Mouse (Mus musculus) fibroblast of lung, adult 2 months (primary cell): ENCODE results near the gene Slc22a5.
A peak's percentile ranks its signal among the peaks of the same experiment; 100 is the strongest.
"Not testable (repeated sequence)": the region's sequence is repeated elsewhere in the genome, so short reads cannot be mapped to it uniquely, and the experiment has no call there.

Experiments used
- DNase-seq: peaks from one replicate; pipeline ENCODE4 v3.0.0-alpha.2; 2011; ENCODE audit warnings: low read depth

The Slc22a5 gene

DNA sequence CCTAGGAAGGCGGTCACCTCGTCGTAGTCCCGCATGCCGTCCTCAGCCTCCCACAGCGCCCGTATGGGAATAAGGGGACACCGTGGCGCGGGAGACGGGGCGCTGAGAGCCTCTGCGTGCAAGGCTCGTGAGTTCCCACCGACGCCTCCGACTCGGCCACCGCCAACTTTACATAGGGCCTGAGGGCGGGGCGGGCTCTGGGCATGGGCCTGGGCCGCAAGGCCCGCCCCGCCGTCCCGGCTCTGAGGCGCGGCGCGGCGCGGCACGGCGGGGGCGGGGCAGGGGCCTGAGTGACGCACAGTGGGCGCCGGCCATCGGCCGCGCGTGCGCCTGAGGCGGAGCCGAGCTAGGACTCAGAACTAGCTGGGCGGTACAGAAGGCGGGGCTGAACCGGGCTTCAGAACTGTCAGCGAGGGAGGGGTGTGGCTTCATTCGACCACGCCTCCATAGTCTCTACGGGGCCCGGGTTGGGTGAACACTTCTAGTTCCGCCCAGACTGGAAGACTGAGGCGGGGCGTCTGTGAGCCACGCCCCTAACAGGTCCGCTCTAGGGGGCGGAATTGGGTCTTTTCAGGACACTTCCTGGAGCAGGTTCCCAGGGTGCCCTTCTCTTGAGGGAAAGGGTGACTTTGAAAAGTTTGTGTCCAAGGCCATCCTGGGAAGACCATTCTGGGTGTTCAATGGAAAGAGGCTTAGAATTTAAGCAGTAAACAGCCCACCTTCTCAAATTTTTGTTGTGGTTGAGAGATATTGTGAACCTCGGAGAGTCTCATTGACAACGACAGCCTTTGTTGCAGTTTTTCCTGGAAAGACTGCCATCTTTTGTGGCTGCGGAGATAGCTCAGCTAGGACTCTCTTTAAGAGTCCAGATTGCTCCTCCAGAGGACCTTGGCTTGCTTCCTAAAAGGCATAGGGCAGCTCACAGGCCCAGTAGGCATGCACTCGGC, at the start of gene Slc22a5:
Gene Slc22a5, minus strand, starts transcription at position 156 of the 947 bp plus-strand sequence.
- DNase-seq: peak; percentile 96

GRCm38 (mm10) chr11:53931944-53932318, 40.5 kb upstream of the Slc22a5 start:
- DNase-seq: not testable (repeated sequence)

GRCm38 (mm10) chr11:53931091-53931943, 39.9 kb upstream of the Slc22a5 start:
- no peak for DNase-seq

DNA sequence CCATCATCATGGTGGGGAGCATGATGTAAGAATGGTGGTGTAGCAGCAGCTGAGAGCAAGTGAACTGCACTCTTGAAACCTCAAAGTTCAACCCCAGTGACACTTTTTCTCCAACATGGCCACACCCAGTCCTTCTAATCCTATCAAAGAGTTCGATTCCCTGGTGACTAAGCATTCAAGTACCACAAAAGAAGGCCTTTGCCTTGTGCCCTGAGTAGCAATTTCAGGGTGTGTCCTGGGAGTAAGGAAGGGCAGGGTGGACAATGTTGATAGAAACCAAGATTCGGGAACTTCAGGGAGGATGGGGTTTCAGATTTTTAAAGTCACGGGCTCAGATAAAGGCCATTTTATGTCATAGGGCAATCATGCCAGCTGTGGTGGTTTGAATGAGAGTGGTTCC, 38.3 kb upstream of the Slc22a5 start:
- DNase-seq: no peak

- DNase-seq: no peak
Observed at GRCm38 (mm10) chr11:53928585-53928984, 37.1 kb upstream of the Slc22a5 start.

GRCm38 (mm10) chr11:53926303-53926702, 34.8 kb upstream of the Slc22a5 start:
- DNase-seq: no peak

- no peak for DNase-seq
Observed at GRCm38 (mm10) chr11:53918851-53919250, 27.4 kb upstream of the Slc22a5 start.

DNA sequence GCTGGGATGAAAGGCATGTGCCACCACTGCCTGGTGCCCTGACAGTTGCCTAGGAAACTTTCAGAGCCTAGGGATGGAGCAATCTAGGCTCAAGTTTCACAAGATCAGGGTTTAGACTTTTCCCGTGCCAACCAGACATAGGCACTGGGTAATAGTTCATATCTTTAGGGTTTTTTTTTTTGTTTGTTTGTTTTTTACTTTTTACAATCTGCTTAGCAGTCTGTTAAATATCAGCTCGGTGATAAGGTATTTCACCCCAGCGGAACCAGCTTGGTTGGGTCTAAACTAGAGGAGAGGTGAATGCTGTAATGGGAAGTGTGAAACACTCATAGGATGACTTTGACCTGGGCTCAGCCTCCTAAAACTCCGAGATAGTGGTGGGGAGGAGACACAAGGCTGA, 19.6 kb upstream of the Slc22a5 start:
- no peak for DNase-seq

- DNase-seq: no peak
Observed at GRCm38 (mm10) chr11:53908686-53909085, 17.2 kb upstream of the Slc22a5 start.

GRCm38 (mm10) chr11:53904534-53904925, 13.1 kb upstream of the Slc22a5 start:
- no peak for DNase-seq

GRCm38 (mm10) chr11:53903781-53904533, 12.5 kb upstream of the Slc22a5 start:
- no peak for DNase-seq

- no peak for DNase-seq
Observed at GRCm38 (mm10) chr11:53902741-53903140, 11.3 kb upstream of the Slc22a5 start.

DNA sequence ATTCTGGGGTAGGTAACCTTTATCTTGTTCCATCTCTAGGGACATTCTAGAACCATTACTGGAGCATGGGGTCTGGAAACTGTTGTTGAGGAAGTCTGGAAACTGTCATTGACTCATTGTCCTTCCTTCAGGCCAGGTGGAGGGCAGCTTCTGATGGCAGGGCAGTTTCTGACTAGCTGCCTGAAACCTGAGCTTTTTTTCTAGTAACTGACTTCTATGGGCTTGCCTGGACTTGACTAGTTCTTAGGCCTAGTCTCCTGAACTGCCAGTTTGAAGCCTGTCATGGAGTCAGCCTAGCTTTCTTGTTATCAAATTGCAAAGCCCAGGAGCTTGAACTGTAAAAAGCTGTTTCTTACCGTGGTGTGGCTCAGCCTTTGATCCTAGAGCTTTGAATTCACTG, 9.5 kb upstream of the Slc22a5 start:
- DNase-seq: no peak

- no peak for DNase-seq
Observed at GRCm38 (mm10) chr11:53899981-53900380, 8.5 kb upstream of the Slc22a5 start.

DNA sequence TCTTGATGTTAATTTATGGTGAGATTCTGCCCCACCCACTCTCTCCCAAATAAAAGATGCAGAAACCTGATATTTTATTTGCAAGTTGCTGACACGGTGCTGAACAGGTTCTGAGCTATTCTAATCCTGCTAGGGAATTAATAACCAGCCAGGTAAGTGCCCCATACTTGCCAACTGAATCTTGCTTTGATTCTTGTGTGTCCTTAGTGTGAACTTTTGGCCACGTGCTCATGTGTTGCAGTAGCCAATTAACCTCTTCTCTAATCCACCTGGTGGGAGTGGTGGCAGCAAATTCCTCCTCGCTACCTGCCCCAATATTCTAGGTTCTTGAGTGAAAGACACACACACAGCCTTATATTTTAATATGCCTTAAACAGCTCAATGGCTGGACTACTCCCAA, 7.5 kb upstream of the Slc22a5 start:
- no peak for DNase-seq

DNA sequence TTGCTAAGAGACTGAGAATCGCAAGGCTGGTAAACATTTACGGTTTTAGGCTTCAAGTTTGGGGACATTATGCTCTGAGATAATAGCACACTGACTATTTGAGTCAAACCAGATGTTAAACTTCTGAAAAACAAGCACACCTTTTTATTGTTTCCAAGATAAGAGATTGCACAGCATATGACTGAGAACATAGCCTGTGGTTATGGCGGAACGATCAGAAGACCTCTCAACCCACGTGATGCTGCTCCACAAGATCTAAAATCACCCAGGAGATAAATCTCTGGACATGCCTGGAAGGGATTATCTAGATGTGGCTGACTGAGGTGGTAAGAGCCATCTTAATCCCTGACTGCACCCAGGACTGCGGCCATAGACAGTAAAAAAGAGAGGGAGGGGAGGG, 5.5 kb upstream of the Slc22a5 start:
- DNase-seq: no peak

GRCm38 (mm10) chr11:53893451-53893850, 2.0 kb upstream of the Slc22a5 start:
- no peak for DNase-seq

GRCm38 (mm10) chr11:53892716-53893416, 1.4 kb upstream of the Slc22a5 start:
- DNase-seq: no peak

GRCm38 (mm10) chr11:53890906-53891504, 455 bp downstream of the Slc22a5 start:
- DNase-seq: no peak

DNA sequence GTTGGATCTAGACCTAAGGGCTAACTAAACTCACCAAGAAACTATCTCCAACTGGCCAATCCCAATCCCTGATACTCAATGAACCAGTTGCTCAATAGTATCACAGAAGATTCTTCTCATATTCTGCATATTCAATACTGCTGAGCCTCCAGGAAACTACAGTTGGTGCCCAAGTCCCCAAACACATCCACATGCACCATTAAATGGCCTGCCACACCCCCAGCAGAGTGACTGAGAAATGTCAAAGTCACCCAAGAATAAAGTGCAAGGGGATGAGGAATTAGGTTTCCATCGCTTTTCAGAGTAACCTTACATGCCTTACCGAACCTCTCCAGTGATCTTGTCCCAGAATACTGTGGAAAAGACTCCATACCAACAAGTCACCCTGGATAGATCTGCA, 1.2 kb downstream of the Slc22a5 start:
- no peak for DNase-seq

DNA sequence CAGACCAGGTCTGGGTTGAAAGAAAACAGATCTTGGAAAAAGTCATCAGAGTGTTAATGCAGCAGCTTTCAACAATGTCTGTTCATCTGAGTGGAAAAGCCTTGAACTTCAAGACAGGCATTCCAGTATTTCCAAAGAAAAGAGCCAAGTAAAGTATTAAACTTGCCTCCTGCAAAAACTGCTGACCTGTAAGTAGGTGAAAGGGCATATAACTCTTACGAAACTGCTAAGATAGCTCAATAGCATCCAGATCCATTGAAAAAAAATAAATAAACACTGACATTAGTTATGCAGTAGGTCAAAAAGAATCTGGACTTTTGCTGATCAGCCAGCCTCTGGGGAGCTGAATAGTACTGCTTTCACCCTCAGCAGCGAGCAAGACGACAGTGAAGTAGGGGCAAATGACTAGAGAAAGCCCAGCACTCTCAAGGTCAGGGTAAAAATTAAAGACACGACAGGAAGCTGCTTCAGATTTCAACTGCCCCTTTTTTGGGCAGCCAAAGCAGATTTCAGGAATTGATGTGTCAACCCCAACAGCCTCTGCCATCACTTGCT, 2.3 kb downstream of the Slc22a5 start:
- no peak for DNase-seq
